Mouse (Mus musculus) C2C12 (cell line): ENCODE data around the gene Gm1113.

ENCODE experiments used
- CTCF ChIP-seq: IDR thresholded peaks from one replicate; pipeline ENCODE4 v1.5.1; 2011; ENCODE audit not compliant: control insufficient read depth, insufficient read depth, insufficient read length
- MAX ChIP-seq: IDR thresholded peaks from one replicate; pipeline ENCODE4 v1.6.1; 2011; ENCODE audit warnings: mild to moderate bottlenecking, control low read depth
- MYOD1 ChIP-seq: IDR thresholded peaks from one replicate; pipeline ENCODE4 v1.6.1; 2011; ENCODE audit warnings: low read depth; ENCODE audit not compliant: control insufficient read depth, insufficient read length
- USF1 ChIP-seq: IDR thresholded peaks from one replicate; pipeline ENCODE4 v1.6.1; 2011; ENCODE audit warnings: low read depth, mild to moderate bottlenecking, control low read depth, moderate library complexity

DNA sequence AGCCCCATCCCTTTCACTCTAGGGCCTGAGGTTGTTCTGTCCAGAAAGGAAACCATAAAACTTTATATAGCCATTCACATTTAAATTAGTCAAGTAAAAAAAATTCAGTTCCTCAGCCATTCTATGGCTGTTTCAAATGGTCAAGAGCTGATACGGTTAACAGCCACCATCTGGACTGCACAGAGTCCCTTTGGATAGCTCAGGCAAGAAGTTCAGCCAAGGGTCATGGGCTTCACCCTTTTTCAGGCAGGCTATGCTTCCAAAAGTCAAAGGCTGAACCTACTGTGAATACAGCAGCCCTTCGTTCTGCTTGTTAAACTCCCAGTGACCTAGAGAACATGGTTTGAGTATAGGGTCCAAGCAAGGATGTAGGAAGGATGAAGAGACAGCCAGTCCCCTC lies 26.6 kb upstream of the Gm1113 start:
- TF ChIP-seq MAX (no peak), CTCF (no peak), MYOD1 (no peak), USF1 (no peak)
